Mouse (Mus musculus): Measurements from ENCODE around the gene Olfr559.

Gene Olfr559

DNA sequence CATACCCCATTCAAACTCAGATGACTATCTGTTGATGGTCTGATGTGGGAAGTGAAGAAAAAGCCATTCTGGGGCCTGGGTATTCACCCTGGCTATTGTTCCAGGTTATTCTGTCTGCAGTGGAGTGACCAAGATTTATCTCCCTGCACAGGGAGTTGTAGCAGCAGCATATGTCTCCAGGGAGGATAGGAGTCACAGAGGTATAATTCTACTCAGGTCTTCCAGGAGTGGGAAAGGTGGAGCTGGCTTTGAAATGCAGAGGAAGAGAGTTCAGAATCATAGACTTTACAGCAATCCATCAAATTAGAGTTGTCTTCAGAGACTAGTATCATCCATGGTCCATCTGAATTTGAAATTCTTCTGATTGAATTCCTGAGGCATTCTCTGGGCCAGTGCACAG, at the start of gene Olfr559:
Gene Olfr559 (minus strand): TSS at position 101 of the 400 bp plus-strand sequence.
- DNase-seq (ENCODE audit: low spot score): no peak

DNA sequence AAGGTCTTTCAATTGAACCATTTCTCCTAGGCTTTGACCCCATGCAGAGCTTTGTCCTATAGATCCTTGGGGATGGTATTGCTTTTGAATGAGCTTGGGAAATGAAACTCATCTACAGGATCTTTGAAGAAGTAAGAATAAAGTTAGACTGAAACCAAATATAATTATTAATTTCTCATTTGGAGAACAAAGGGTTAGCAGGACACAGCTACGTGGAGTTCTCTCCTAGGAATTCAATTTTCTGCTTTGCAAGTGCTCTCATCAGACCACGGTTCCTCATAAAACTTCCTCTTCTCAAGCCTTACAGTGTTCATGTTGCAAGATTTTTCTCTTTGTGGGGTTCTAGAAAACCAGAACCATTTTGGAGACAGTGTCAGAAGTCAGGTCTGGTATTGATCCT, 43.6 kb upstream of the Olfr559 start, which contains the start of gene Olfr561:
Gene Olfr561 (plus strand): TSS at position 301 of the 400 bp plus-strand sequence.
- no peak for DNase-seq (ENCODE audit: low spot score)

DNA sequence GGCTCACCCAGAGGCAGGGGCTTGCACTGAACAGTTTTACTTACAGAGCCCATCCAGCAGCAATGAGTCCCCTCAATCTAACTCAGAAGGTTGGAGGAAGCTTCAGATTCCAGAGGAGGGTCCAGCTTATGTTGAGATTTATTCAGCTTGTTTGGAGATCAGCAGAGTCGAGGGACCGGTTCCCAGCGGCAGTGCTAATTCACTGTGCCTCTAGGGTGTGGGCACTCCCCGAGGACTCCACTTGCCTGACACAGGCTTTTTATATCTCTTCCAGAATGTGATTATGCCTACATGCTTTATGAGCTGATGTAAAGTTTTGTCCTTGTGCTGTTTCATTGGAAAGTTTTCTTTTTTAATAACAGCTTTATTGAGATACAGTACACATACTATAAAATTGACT, 32.0 kb upstream of the Olfr559 start, which contains the start of the genes Olfr560 and Olfr78:
Gene Olfr560 (minus strand): TSS at position 101 of the 400 bp plus-strand sequence.
Gene Olfr78 (minus strand): TSS at position 206 of the 400 bp plus-strand sequence.
- DNase-seq (ENCODE audit: low spot score): no peak

DNA sequence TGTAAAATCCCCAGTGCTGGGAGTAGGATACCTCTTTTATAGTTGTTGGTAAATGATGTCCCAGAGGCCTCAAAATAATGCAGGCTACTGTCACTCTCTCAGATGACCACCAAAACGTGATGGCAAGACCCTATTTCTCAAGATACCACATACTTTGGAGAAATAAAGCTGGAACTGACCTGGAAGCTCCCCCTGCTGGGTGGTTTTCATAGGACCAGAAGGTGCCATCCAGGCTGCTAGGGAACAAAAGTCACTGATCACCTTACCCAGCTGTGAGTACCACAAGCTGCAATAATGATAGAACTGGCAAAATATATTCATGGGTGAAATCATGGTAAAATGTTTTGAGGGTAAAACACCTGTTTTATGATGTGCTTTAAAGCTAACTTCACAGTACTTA, 24.8 kb upstream of the Olfr559 start:
- DNase-seq (ENCODE audit: low spot score): no peak

DNA sequence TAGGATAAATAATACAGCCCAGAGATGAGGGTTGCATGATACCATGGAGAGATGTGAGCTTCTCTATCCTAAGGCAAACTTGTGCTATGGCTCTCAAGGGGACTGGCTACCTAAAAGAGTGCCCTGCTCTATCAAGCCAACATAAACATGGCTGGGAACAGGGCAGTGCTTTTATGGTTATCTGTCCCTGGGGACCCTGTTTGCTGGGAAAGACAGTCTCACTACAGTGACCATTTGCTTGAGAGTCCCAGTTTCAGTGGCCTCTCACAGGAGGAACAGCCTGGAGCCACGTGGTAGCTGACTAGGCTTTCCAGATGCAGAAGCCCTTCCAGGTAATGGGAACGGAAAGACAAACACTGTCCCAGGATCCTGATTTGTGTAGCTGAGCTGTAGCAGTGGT, 10.4 kb upstream of the Olfr559 start:
- DNase-seq (ENCODE audit: low spot score): no peak

DNA sequence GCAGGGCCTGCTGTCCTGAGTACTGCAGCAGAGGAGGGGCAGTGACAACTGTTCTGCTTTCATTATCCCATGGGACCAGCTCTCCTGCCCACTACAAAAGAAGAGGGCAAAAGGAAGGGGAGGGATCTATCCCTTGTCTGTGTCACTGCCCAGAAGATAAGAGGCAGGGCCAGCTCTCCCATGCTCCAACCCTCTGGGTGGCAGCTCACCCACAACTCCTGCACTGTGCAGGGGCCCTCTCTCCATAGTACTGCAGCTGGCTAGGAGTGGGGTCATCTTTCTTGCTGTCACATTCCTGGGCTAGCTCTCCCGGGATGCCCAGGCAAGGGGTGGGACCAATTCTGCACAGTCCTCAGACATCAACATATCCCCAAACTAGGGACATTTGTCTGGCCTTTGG, 6.5 kb upstream of the Olfr559 start:
- no peak for DNase-seq (ENCODE audit: low spot score)

DNA sequence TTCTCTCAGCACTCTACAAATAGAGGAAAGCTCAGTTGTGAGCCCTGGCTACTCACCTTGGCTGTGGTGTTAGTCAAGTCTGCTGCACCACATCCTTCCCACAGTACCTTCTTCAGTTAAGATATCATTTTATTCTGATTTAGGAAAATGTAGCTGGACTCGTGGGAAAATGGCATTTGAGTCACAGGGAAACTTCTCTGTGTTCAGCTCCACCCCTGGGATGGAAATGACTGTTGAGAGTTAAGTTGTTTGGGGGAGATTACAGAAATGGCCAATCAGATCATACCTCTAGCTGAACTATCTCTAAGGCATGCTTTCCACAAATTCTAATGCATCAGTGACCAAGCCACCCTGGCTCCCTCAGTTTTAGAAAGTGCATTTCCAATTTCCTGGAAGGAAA, 8.3 kb downstream of the Olfr559 start, which contains the start of gene Olfr33:
Gene Olfr33 (minus strand): TSS at position 101 of the 400 bp plus-strand sequence.
- no peak for DNase-seq (ENCODE audit: low spot score)

DNA sequence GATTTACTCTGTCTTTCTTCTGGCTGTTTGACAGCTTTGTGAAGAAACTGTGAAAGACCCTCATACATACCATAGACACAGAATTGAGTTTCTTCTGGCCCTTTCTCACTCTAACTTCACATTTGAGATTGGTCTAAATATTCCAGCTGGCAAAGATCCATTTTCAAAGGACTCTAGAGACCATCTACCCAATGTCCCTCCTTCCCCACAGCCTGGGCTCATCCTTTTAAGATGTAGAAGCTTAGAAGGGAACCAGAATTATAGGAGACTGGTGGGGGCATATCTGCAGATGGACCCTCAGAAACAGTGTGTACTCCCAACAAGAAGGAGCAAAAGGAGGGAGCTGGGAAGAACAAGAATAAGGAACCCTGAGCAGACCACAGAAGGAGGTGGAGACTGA, 25.4 kb downstream of the Olfr559 start, which contains the start of gene Olfr558:
Gene Olfr558 (plus strand): TSS at position 301 of the 400 bp plus-strand sequence.
- DNase-seq (ENCODE audit: low spot score): no peak

DNA sequence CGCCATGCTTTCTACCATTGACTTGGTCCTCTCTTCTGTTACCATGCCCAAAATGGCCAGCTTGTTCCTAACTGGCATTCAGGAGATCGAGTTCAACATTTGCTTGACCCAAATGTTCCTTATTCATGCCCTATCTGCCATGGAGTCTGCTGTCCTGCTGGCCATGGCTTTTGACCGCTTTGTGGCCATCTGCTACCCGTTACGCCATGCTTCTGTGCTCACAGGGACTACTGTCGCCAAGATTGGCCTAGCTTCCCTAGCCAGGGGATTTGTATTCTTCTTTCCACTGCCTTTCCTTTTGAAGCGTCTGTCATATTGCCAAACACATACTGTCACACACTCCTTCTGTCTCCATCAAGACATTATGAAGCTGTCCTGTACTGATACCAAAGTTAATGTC, 28.8 kb downstream of the Olfr559 start:
- no peak for DNase-seq (ENCODE audit: low spot score)

DNA sequence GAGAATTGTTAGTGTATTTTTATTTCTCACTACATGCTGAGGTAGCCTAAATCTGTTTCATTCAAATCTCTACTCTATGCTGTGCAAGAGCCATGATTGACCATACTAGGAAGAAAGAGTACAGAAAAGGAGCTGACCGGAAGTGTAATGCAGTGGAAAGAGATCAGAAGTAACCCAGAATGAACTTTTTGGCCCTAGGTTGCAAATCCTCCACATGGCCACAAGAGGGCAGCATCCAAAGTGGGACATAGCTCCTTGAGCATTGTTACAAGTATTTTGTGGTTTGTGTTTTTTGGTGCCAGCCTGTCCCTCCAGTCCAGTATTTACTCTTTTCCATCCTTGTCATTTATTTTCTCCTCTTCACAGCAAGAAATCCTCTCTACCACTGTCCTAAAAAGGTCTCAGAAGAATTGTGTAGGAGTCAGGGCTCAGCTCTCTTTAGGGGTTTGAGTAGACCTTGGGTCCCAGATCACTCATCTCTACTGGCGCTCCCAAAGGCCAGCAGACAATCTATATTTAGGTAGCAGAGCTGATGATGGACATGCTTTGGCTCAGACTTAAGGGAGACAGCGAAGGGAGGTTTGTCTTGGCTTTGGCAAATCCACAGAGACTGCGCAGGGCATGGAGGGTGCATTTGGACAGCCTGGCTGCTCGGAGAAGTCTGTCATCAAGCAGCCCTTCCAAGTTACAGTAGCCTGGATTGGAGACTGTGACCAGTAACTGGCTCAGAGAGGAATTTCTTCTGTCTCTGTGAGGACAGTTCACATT, 31.7 kb downstream of the Olfr559 start, which contains the start of gene Olfr557:
Gene Olfr557 (plus strand): TSS at position 553 of the 768 bp plus-strand sequence.
- DNase-seq (ENCODE audit: low spot score): peak; percentile 60

DNA sequence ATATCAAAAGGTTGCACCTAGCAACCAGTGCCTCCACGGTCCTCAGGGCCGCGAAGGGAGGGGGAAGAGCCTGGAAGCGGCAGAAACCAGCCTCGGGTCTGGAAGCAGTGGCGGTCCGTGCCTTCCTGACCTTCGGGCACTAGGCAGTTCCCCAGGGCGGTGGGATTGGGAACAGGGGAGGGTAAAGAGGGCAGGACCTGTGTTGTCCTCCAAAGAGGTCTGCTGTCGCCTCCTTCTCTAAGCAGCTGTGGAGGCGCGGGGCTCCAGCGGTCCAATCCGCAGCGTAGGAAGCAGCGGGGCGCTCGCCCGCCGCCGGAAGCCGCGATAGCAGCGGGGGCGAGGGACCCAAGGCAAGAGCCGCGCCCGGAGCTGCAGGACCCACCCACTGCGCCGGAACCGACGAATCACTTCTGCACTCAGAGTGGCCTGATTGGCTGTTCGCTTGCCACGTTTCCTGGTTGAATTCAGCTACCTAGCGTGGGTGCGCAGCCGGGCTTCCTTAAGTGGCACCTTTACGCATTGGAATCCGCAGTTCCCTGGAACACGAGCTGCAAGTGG, 40.3 kb downstream of the Olfr559 start, which contains the start of gene Trim68:
Gene Trim68 (minus strand): TSS at position 384 of the 558 bp plus-strand sequence.
- DNase-seq (ENCODE audit: low spot score): peak; percentile 88

DNA sequence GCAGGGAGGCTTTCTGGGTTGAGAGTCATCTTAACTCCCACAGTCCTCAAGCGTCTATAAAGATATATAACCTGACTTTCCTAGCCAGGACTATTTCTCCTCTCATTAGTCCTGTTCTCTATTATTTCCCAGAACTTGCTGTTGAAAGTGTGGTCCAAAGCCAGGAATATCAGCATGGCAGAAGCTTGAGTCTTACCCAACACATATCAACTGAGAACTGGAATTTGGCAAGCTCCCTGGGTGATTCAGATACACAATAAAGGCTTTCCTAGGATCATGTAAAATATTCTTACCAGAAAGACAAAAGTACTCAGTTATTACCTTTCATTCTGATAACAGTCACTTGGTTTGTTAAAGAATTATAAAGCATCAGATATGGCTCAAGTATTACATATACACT, 45.4 kb downstream of the Olfr559 start:
- no peak for DNase-seq (ENCODE audit: low spot score)

DNA sequence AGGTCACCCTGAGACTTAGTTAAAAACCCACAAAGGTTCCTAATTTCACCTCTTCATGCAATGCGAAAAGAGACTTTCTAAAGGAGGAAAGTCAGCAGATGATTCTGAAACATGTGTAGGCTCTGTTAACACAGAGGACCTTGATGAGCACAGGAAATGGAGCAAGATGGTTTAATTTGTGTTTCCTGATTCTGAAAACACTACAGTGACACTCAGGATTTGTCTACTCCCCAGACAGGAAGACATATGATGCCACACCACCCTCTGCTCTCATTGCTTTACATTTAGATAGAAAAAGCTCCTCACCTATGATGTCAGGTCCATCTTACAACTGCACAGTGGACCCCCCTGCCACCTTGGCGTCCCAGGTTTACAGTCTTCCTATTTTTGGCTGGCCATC, 51.1 kb downstream of the Olfr559 start:
- no peak for DNase-seq (ENCODE audit: low spot score)

Data from testis, postnatal 10 days (tissue).